Mouse (Mus musculus): Measurements from ENCODE around the gene Hibadh. TPM values are rescaled to one million over a fixed set of nuclear protein-coding genes. Genes with fewer than 3 reads are reported as not detected.

Hibadh gene
- polyA plus RNA-seq, 1 experiment from 2014 or later, result 44.0 TPM

GRCm38 (mm10) chr6:52648031-52648430 is 7.8 kb upstream of the Hibadh start:
- Histone ChIP-seq H3K4me1 (replicated peaks; ENCODE audit: control insufficient read depth, insufficient read depth, low read length) (no peaks in the 10 kb centered on the region), H3K4me2 (ENCODE audit: low read depth, low read length, severe bottlenecking) (no peak overlapping the region), H3K9me3 (ENCODE audit: control insufficient read depth, low read length) (no peaks in the 10 kb centered on the region), H3K4me3 (ENCODE audit: low read depth, low read length) (no peak overlapping the region), H3K27ac (ENCODE audit: low read depth, low read length) (no peak overlapping the region), H3K27me3 (ENCODE audit: control insufficient read depth, insufficient read depth, low read length) (no peaks in the 10 kb centered on the region), H3K9ac (ENCODE audit: low read length) (no peak overlapping the region), H3K36me3 (ENCODE audit: control insufficient read depth, insufficient read depth, low read length) (no peaks in the 10 kb centered on the region)
- DNase-seq (ENCODE audit: low spot score), result no peak
- 95% methylated on average over 6 of the region's 6 CpGs for WGBS
- ATAC-seq (replicated peaks; ENCODE audit: low FRiP score), result no peak

GRCm38 (mm10) chr6:52645926-52646325 is 5.7 kb upstream of the Hibadh start:
- H3K4me3 ChIP-seq (ENCODE audit: low read depth, low read length), result no peak overlapping the region
- no peak overlapping the region for H3K4me2 ChIP-seq (ENCODE audit: low read depth, low read length, severe bottlenecking)
- no peak for ATAC-seq (replicated peaks; ENCODE audit: low FRiP score)
- DNase-seq (ENCODE audit: low spot score), result no peak
- no peaks in the 10 kb centered on the region for H3K9me3 ChIP-seq (ENCODE audit: control insufficient read depth, low read length)
- H3K4me1 ChIP-seq (replicated peaks; ENCODE audit: control insufficient read depth, insufficient read depth, low read length), result no peaks in the 10 kb centered on the region
- H3K27me3 ChIP-seq (ENCODE audit: control insufficient read depth, insufficient read depth, low read length), result no peaks in the 10 kb centered on the region
- no peak overlapping the region for H3K27ac ChIP-seq (ENCODE audit: low read depth, low read length)
- no peaks in the 10 kb centered on the region for H3K36me3 ChIP-seq (ENCODE audit: control insufficient read depth, insufficient read depth, low read length)
- 38% methylated on average over 5 of the region's 5 CpGs for WGBS
- no peak overlapping the region for H3K9ac ChIP-seq (ENCODE audit: low read length)

GRCm38 (mm10) chr6:52642152-52642551 is 2.0 kb upstream of the Hibadh start:
- ATAC-seq (replicated peaks; ENCODE audit: low FRiP score), result no peak
- Histone ChIP-seq H3K27me3 (ENCODE audit: control insufficient read depth, insufficient read depth, low read length) (no peaks in the 10 kb centered on the region), H3K4me3 (ENCODE audit: low read depth, low read length) (no peak overlapping the region), H3K9me3 (ENCODE audit: control insufficient read depth, low read length) (no peaks in the 10 kb centered on the region), H3K36me3 (ENCODE audit: control insufficient read depth, insufficient read depth, low read length) (no peaks in the 10 kb centered on the region), H3K27ac (ENCODE audit: low read depth, low read length) (no peak overlapping the region), H3K4me1 (replicated peaks; ENCODE audit: control insufficient read depth, insufficient read depth, low read length) (0 out of 2 replicates have a peak, but pooled peaks cover 2% of the 10 kb centered on the region), H3K9ac (ENCODE audit: low read length) (no peak overlapping the region), H3K4me2 (ENCODE audit: low read depth, low read length, severe bottlenecking) (no peak overlapping the region)
- DNase-seq (ENCODE audit: low spot score), result no peak
- 45% methylated on average over 7 of the region's 7 CpGs for WGBS

- Histone ChIP-seq H3K9ac (ENCODE audit: low read length) (no peak overlapping the region), H3K27ac (ENCODE audit: low read depth, low read length) (no peak overlapping the region), H3K4me2 (ENCODE audit: low read depth, low read length, severe bottlenecking) (no peak overlapping the region), H3K4me3 (ENCODE audit: low read depth, low read length) (no peak overlapping the region), H3K27me3 (ENCODE audit: control insufficient read depth, insufficient read depth, low read length) (no peaks in the 10 kb centered on the region), H3K36me3 (ENCODE audit: control insufficient read depth, insufficient read depth, low read length) (no peaks in the 10 kb centered on the region), H3K9me3 (ENCODE audit: control insufficient read depth, low read length) (no peaks in the 10 kb centered on the region), H3K4me1 (replicated peaks; ENCODE audit: control insufficient read depth, insufficient read depth, low read length) (0 out of 2 replicates have a peak, but pooled peaks cover 2% of the 10 kb centered on the region)
- DNase-seq (ENCODE audit: low spot score) (no peak), ATAC-seq (replicated peaks; ENCODE audit: low FRiP score) (no peak)
- 65% methylated on average over 3 of the region's 3 CpGs for WGBS
Observed at GRCm38 (mm10) chr6:52641076-52641475, 887 bp upstream of the Hibadh start.

- Histone ChIP-seq H3K4me2 (ENCODE audit: low read depth, low read length, severe bottlenecking) (peak overlapping the region; percentile 80), H3K36me3 (ENCODE audit: control insufficient read depth, insufficient read depth, low read length) (no peaks in the 10 kb centered on the region), H3K4me1 (replicated peaks; ENCODE audit: control insufficient read depth, insufficient read depth, low read length) (0 out of 2 replicates have a peak, but pooled peaks cover 2% of the 10 kb centered on the region), H3K9me3 (ENCODE audit: control insufficient read depth, low read length) (no peaks in the 10 kb centered on the region), H3K9ac (ENCODE audit: low read length) (peak overlapping the region; percentile 63), H3K27me3 (ENCODE audit: control insufficient read depth, insufficient read depth, low read length) (no peaks in the 10 kb centered on the region), H3K4me3 (ENCODE audit: low read depth, low read length) (peak overlapping the region; percentile 45), H3K27ac (ENCODE audit: low read depth, low read length) (no peak overlapping the region)
- ATAC-seq (replicated peaks; ENCODE audit: low FRiP score) (no peak; the same call in 1 of the 2 replicates), DNase-seq (ENCODE audit: low spot score) (no peak)
- 4% methylated on average over 28 of the region's 28 CpGs for WGBS
Observed at GRCm38 (mm10) chr6:52639546-52640223, 504 bp downstream of the Hibadh start.

- Histone ChIP-seq H3K27me3 (ENCODE audit: control insufficient read depth, insufficient read depth, low read length) (no peaks in the 10 kb centered on the region), H3K4me2 (ENCODE audit: low read depth, low read length, severe bottlenecking) (no peak overlapping the region), H3K4me3 (ENCODE audit: low read depth, low read length) (no peak overlapping the region), H3K36me3 (ENCODE audit: control insufficient read depth, insufficient read depth, low read length) (no peaks in the 10 kb centered on the region), H3K27ac (ENCODE audit: low read depth, low read length) (no peak overlapping the region), H3K4me1 (replicated peaks; ENCODE audit: control insufficient read depth, insufficient read depth, low read length) (0 out of 2 replicates have a peak, but pooled peaks cover 2% of the 10 kb centered on the region), H3K9ac (ENCODE audit: low read length) (no peak overlapping the region), H3K9me3 (ENCODE audit: control insufficient read depth, low read length) (no peaks in the 10 kb centered on the region)
- no peak for ATAC-seq (replicated peaks; ENCODE audit: low FRiP score)
- WGBS, result 88% methylated on average over 1 of the region's 1 CpGs
- no peak for DNase-seq (ENCODE audit: low spot score)
Observed at GRCm38 (mm10) chr6:52638471-52639185, 1.6 kb downstream of the Hibadh start.

GRCm38 (mm10) chr6:52637337-52637736 is 2.9 kb downstream of the Hibadh start:
- 96% methylated on average over 4 of the region's 4 CpGs for WGBS
- 0 out of 2 replicates have a peak, but pooled peaks cover 2% of the 10 kb centered on the region for H3K4me1 ChIP-seq (replicated peaks; ENCODE audit: control insufficient read depth, insufficient read depth, low read length)
- no peak overlapping the region for H3K4me2 ChIP-seq (ENCODE audit: low read depth, low read length, severe bottlenecking)
- ATAC-seq (replicated peaks; ENCODE audit: low FRiP score), result no peak
- H3K36me3 ChIP-seq (ENCODE audit: control insufficient read depth, insufficient read depth, low read length), result no peaks in the 10 kb centered on the region
- no peaks in the 10 kb centered on the region for H3K9me3 ChIP-seq (ENCODE audit: control insufficient read depth, low read length)
- no peak for DNase-seq (ENCODE audit: low spot score)
- H3K4me3 ChIP-seq (ENCODE audit: low read depth, low read length), result no peak overlapping the region
- H3K27me3 ChIP-seq (ENCODE audit: control insufficient read depth, insufficient read depth, low read length), result no peaks in the 10 kb centered on the region
- H3K9ac ChIP-seq (ENCODE audit: low read length), result no peak overlapping the region
- no peak overlapping the region for H3K27ac ChIP-seq (ENCODE audit: low read depth, low read length)

- 87% methylated on average over 2 of the region's 2 CpGs for WGBS
- H3K36me3 ChIP-seq (ENCODE audit: control insufficient read depth, insufficient read depth, low read length), result no peaks in the 10 kb centered on the region
- H3K27ac ChIP-seq (ENCODE audit: low read depth, low read length), result no peak overlapping the region
- 0 out of 2 replicates have a peak, but pooled peaks cover 2% of the 10 kb centered on the region for H3K4me1 ChIP-seq (replicated peaks; ENCODE audit: control insufficient read depth, insufficient read depth, low read length)
- no peak overlapping the region for H3K4me2 ChIP-seq (ENCODE audit: low read depth, low read length, severe bottlenecking)
- ATAC-seq (replicated peaks; ENCODE audit: low FRiP score) (no peak), DNase-seq (ENCODE audit: low spot score) (no peak)
- no peaks in the 10 kb centered on the region for H3K27me3 ChIP-seq (ENCODE audit: control insufficient read depth, insufficient read depth, low read length)
- H3K9ac ChIP-seq (ENCODE audit: low read length), result no peak overlapping the region
- no peak overlapping the region for H3K4me3 ChIP-seq (ENCODE audit: low read depth, low read length)
- no peaks in the 10 kb centered on the region for H3K9me3 ChIP-seq (ENCODE audit: control insufficient read depth, low read length)
Observed at GRCm38 (mm10) chr6:52635395-52635794, 4.8 kb downstream of the Hibadh start.
